Mouse (Mus musculus) megakaryocyte, adult 5-6 weeks (primary cell): ENCODE data around the gene Olfr1141. TPM values are rescaled to one million over a fixed set of nuclear protein-coding genes. Genes with fewer than 3 reads are reported as not detected.

ENCODE experiments used
- ATAC-seq: 2 replicates; pipeline ENCODE4 v1.8.0; 2016; ENCODE audit warnings: mild to moderate bottlenecking, inconsistent platforms; ENCODE audit not compliant: poor library complexity, severe bottlenecking
- total RNA-seq, 2 experiments: library from RNA; stranded (forward) in 1 of 2; stranded (reverse) in 1 of 2; fragments of 153-499, 151-499 nt in 1 of 2; fragments of 221-1000, 200-1000 nt in 1 of 2; gene quantifications; 2 replicates each; pipeline versions ENCODE4 v1.2.3 to v1.2.4; 2015 to 2017

Gene Olfr1141
- total RNA-seq (2015) (not detected in 2 replicates), total RNA-seq (2017) (not detected in 2 replicates)

DNA sequence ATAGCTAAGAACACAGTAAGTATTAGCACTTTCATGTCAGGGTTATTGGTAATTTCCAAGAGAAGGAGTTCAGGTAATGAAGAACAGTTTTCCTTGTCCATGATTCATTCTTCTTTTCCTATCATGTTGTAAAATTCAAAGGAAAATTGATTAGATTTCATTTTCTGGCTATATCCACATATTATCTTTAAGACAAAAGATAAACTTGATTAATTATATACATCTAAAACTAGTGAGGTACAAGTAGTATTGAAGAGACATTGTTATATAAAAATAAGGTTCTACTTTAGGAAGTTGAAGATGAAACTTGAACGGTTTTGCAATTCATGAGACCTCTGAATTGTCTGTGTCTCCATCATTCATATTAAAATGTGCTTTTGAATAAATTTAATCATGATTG lies at the start of gene Olfr1141:
TSS of gene Olfr1141 (minus strand) at position 101 of the 400 bp plus-strand sequence.
- ATAC-seq, result no peak

- ATAC-seq, result no peak
These were observed 46.5 kb upstream of the Olfr1141 start, which contains the start of gene Olfr1143 for GRCm38 (mm10) chr2:87800292-87800691. Gene Olfr1143 (plus strand): TSS chr2:87800592.

DNA sequence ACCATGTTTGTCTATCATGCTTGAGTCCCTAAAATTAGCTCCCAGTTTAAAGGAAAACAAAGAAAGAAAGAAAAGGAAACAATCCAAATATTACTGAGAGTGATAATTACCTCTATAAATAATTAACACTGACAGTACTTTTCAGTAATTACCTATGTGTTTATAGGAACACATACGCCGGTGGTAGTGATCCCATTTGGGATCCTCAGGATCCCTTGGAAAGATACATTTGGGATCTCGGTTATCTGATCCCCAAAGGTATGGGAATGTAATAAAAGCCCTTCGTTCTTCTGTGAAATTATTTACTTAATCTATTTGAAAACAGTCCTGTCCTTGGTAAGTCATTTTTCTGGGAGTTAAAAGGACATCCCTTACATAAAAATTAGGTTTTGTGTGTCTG lies 25.4 kb upstream of the Olfr1141 start, which contains the start of gene Olfr152:
TSS of gene Olfr152 (plus strand) at position 301 of the 400 bp plus-strand sequence.
- no peak for ATAC-seq

GRCm38 (mm10) chr2:87776143-87776542 lies 22.4 kb upstream of the Olfr1141 start:
- no peak for ATAC-seq

- ATAC-seq, result no peak
These were observed 10.3 kb downstream of the Olfr1141 start, which contains the start of gene Olfr1140 for GRCm38 (mm10) chr2:87743452-87743851. Gene Olfr1140 (plus strand): TSS chr2:87743752.

DNA sequence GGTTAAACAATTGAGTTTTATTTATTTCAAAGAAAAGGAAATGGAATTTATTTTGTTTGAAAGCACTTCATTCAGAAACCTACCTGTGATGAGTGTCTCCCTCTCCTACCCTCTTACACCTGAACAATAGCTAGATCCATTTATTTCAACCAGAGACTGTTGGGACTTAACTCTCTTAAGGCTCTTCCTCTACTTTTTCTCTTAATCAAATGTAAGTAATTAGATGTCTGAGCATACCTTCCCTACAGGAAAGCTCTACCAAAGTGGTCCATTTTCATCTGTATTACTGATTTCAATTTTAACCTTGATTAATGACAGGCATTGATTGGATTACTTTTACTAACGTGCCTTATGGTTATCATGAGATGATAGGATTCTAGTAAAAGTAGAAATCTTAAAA lies 13.9 kb downstream of the Olfr1141 start, which contains the start of gene Olfr1138:
TSS of gene Olfr1138 (minus strand) at position 101 of the 400 bp plus-strand sequence.
- ATAC-seq, result no peak

GRCm38 (mm10) chr2:87713079-87713478 lies 40.7 kb downstream of the Olfr1141 start, which contains the start of gene Olfr1137:
Gene Olfr1137 (minus strand): TSS chr2:87713179.
- ATAC-seq, result no peak

Other genes with a start within 250 kb of the Olfr1141 start
- not detected in 2 replicates for gene Pramel6, start 247.4 kb downstream of the Olfr1141 start, total RNA-seq (2015)
- gene Pramel6, start 247.4 kb downstream of the Olfr1141 start, total RNA-seq (2017), result not detected in 2 replicates
- gene Olfr153, start 222.2 kb downstream of the Olfr1141 start, total RNA-seq (2015), result not detected in 2 replicates
- not detected in 2 replicates for gene Olfr153, start 222.2 kb downstream of the Olfr1141 start, total RNA-seq (2017)
- gene Olfr1128, start 208.4 kb downstream of the Olfr1141 start, total RNA-seq (2015), result not detected in 2 replicates
- not detected in 2 replicates for gene Olfr1128, start 208.4 kb downstream of the Olfr1141 start, total RNA-seq (2017)
- not detected in 2 replicates for gene Olfr1129, start 180.1 kb downstream of the Olfr1141 start, total RNA-seq (2015)
- gene Olfr1129, start 180.1 kb downstream of the Olfr1141 start, total RNA-seq (2017), result not detected in 2 replicates
- gene Olfr1130, start 147.8 kb downstream of the Olfr1141 start, total RNA-seq (2015), result not detected in 2 replicates
- not detected in 2 replicates for gene Olfr1130, start 147.8 kb downstream of the Olfr1141 start, total RNA-seq (2017)
- gene Olfr1131, start 126.9 kb downstream of the Olfr1141 start, total RNA-seq (2015), result not detected in 2 replicates
- not detected in 2 replicates for gene Olfr1131, start 126.9 kb downstream of the Olfr1141 start, total RNA-seq (2017)
- not detected in 2 replicates for gene Olfr1132, start 116.5 kb downstream of the Olfr1141 start, total RNA-seq (2015)
- not detected in 2 replicates for gene Olfr1132, start 116.5 kb downstream of the Olfr1141 start, total RNA-seq (2017)
- not detected in 2 replicates for gene Olfr1133, start 106.6 kb downstream of the Olfr1141 start, total RNA-seq (2015)
- not detected in 2 replicates for gene Olfr1133, start 106.6 kb downstream of the Olfr1141 start, total RNA-seq (2017)
- not detected in 2 replicates for gene Olfr1134, start 95.5 kb downstream of the Olfr1141 start, total RNA-seq (2015)
- not detected in 2 replicates for gene Olfr1134, start 95.5 kb downstream of the Olfr1141 start, total RNA-seq (2017)
- not detected in 2 replicates for gene Olfr1135, start 80.3 kb downstream of the Olfr1141 start, total RNA-seq (2015)
- gene Olfr1135, start 80.3 kb downstream of the Olfr1141 start, total RNA-seq (2017), result not detected in 2 replicates
- not detected in 2 replicates for gene Olfr1136, start 60.0 kb downstream of the Olfr1141 start, total RNA-seq (2015)
- not detected in 2 replicates for gene Olfr1136, start 60.0 kb downstream of the Olfr1141 start, total RNA-seq (2017)
- not detected in 2 replicates for gene Olfr1137, start 40.8 kb downstream of the Olfr1141 start, total RNA-seq (2015)
- gene Olfr1137, start 40.8 kb downstream of the Olfr1141 start, total RNA-seq (2017), result not detected in 2 replicates
- gene Olfr1138, start 14.0 kb downstream of the Olfr1141 start, total RNA-seq (2015), result not detected in 2 replicates
- not detected in 2 replicates for gene Olfr1138, start 14.0 kb downstream of the Olfr1141 start, total RNA-seq (2017)
- gene Olfr1140, start 10.2 kb downstream of the Olfr1141 start, total RNA-seq (2015), result not detected in 2 replicates
- not detected in 2 replicates for gene Olfr1140, start 10.2 kb downstream of the Olfr1141 start, total RNA-seq (2017)
- not detected in 2 replicates for gene Olfr152, start 25.5 kb upstream of the Olfr1141 start, total RNA-seq (2015)
- not detected in 2 replicates for gene Olfr152, start 25.5 kb upstream of the Olfr1141 start, total RNA-seq (2017)
- gene Olfr1143, start 46.6 kb upstream of the Olfr1141 start, total RNA-seq (2015), result not detected in 2 replicates
- not detected in 2 replicates for gene Olfr1143, start 46.6 kb upstream of the Olfr1141 start, total RNA-seq (2017)
- gene Olfr1145, start 55.8 kb upstream of the Olfr1141 start, total RNA-seq (2015), result not detected in 2 replicates
- not detected in 2 replicates for gene Olfr1145, start 55.8 kb upstream of the Olfr1141 start, total RNA-seq (2017)
- not detected in 2 replicates for gene Olfr1148, start 76.5 kb upstream of the Olfr1141 start, total RNA-seq (2015)
- gene Olfr1148, start 76.5 kb upstream of the Olfr1141 start, total RNA-seq (2017), result not detected in 2 replicates
- gene Olfr1150-ps1, start 90.0 kb upstream of the Olfr1141 start, total RNA-seq (2015), result not detected in 2 replicates
- not detected in 2 replicates for gene Olfr1150-ps1, start 90.0 kb upstream of the Olfr1141 start, total RNA-seq (2017)
- gene Olfr1151, start 101.9 kb upstream of the Olfr1141 start, total RNA-seq (2015), result not detected in 2 replicates
- gene Olfr1151, start 101.9 kb upstream of the Olfr1141 start, total RNA-seq (2017), result not detected in 2 replicates
- gene Olfr1152, start 112.5 kb upstream of the Olfr1141 start, total RNA-seq (2015), result not detected in 2 replicates
- gene Olfr1152, start 112.5 kb upstream of the Olfr1141 start, total RNA-seq (2017), result not detected in 2 replicates
- gene Olfr1153, start 141.0 kb upstream of the Olfr1141 start, total RNA-seq (2015), result not detected in 2 replicates
- not detected in 2 replicates for gene Olfr1153, start 141.0 kb upstream of the Olfr1141 start, total RNA-seq (2017)
- gene Olfr1154, start 151.2 kb upstream of the Olfr1141 start, total RNA-seq (2015), result not detected in 2 replicates
- not detected in 2 replicates for gene Olfr1154, start 151.2 kb upstream of the Olfr1141 start, total RNA-seq (2017)
- not detected in 2 replicates for gene Olfr1155, start 191.1 kb upstream of the Olfr1141 start, total RNA-seq (2015)
- not detected in 2 replicates for gene Olfr1155, start 191.1 kb upstream of the Olfr1141 start, total RNA-seq (2017)
- gene Olfr1156, start 199.1 kb upstream of the Olfr1141 start, total RNA-seq (2015), result not detected in 2 replicates
- gene Olfr1156, start 199.1 kb upstream of the Olfr1141 start, total RNA-seq (2017), result not detected in 2 replicates
- gene Olfr1157, start 214.3 kb upstream of the Olfr1141 start, total RNA-seq (2015), result not detected in 2 replicates
- gene Olfr1157, start 214.3 kb upstream of the Olfr1141 start, total RNA-seq (2017), result not detected in 2 replicates
- gene Olfr74, start 220.7 kb upstream of the Olfr1141 start, total RNA-seq (2015), result not detected in 2 replicates
- not detected in 2 replicates for gene Olfr74, start 220.7 kb upstream of the Olfr1141 start, total RNA-seq (2017)
- not detected in 2 replicates for gene Olfr1158, start 236.1 kb upstream of the Olfr1141 start, total RNA-seq (2015)
- gene Olfr1158, start 236.1 kb upstream of the Olfr1141 start, total RNA-seq (2017), result not detected in 2 replicates